Mouse (Mus musculus) CH12.LX (cell line): ENCODE results near the gene Gm10645.

Experiments
- BHLHE40 ChIP-seq: IDR thresholded peaks from 2 replicates; pipeline ENCODE4 v1.6.1; 2011; ENCODE audit warnings: mild to moderate bottlenecking, low read depth, low read length, improper control_type of control experiment
- CHD2 ChIP-seq: IDR thresholded peaks from 2 replicates; pipeline ENCODE4 v1.6.1; 2011; ENCODE audit warnings: low read length, improper control_type of control experiment
- CTCF ChIP-seq, 2 experiments: IDR thresholded peaks in 1 of 2; conservative IDR thresholded peaks in 1 of 2; 2 replicates each; pipeline ENCODE4 v1.5.1; 2011 to 2012; ENCODE audit warnings: low read depth in 2 of 2, low read length in 2 of 2, improper control_type of control experiment in 1 of 2, inconsistent platforms in 1 of 2, mild to moderate bottlenecking in 1 of 2, moderate library complexity in 1 of 2
- HCFC1 ChIP-seq: IDR thresholded peaks from 2 replicates; pipeline ENCODE4 v1.6.1; 2012; ENCODE audit warnings: low read depth, mild to moderate bottlenecking, inconsistent platforms, low read length, improper control_type of control experiment
- JUND ChIP-seq: conservative IDR thresholded peaks from 2 replicates; pipeline ENCODE4 v1.6.1; 2011; ENCODE audit warnings: low read depth, low read length, improper control_type of control experiment
- MAX ChIP-seq: IDR thresholded peaks from 2 replicates; pipeline ENCODE4 v1.6.1; 2011; ENCODE audit warnings: low read length, improper control_type of control experiment
- NELFE ChIP-seq: IDR thresholded peaks from 2 replicates; pipeline ENCODE4 v1.6.1; 2011; ENCODE audit warnings: low read depth, low read length, improper control_type of control experiment
- POLR2A ChIP-seq: IDR thresholded peaks from 2 replicates; pipeline ENCODE4 v1.6.1; 2011; ENCODE audit warnings: low read depth, mild to moderate bottlenecking, improper control_type of control experiment, low read length
- SMC3 ChIP-seq: IDR thresholded peaks from 2 replicates; pipeline ENCODE4 v1.6.1; 2011; ENCODE audit warnings: low read depth, low read length, improper control_type of control experiment
- ZKSCAN1 ChIP-seq: IDR thresholded peaks from 2 replicates; pipeline ENCODE4 v1.6.1; 2012; ENCODE audit warnings: low read depth, inconsistent platforms, low read length, improper control_type of control experiment, borderline replicate concordance

GRCm38 (mm10) chr8:83155110-83155509 lies 10.9 kb downstream of the Gm10645 start:
- no peak for TF ChIP-seq JUND
- no peak for TF ChIP-seq POLR2A
- TF ChIP-seq CHD2, result no peak
- TF ChIP-seq MAX, result no peak
- TF ChIP-seq SMC3, result no peak
- no peak for TF ChIP-seq NELFE
- TF ChIP-seq BHLHE40, result no peak
- no peak for TF ChIP-seq ZKSCAN1
- TF ChIP-seq HCFC1, result no peak
- TF ChIP-seq CTCF (conservative IDR thresholded peaks at IDR 0.05 in 1 of 2, IDR thresholded peaks at IDR 0.05 in 1 of 2; ENCODE audit: low read depth in 2 of 2, low read length in 2 of 2), result no peak
